Mouse (Mus musculus) MN1 (cell line): Measurements from ENCODE around the gene Ptprj.
"Not testable (repeated sequence)": the region's sequence is repeated elsewhere in the genome, so short reads cannot be mapped to it uniquely, and the experiment has no call there.

Experiments used
- DNase-seq: peaks from one replicate; pipeline ENCODE4 v3.0.0-alpha.2; 2016; ENCODE audit warnings: low spot score

The Ptprj gene

GRCm38 (mm10) chr2:90480747-90481308 is 99.6 kb downstream of the Ptprj start:
- no peak for DNase-seq

GRCm38 (mm10) chr2:90478531-90478930 is 101.9 kb downstream of the Ptprj start:
- no peak for DNase-seq

- DNase-seq = no peak
Observed at GRCm38 (mm10) chr2:90477617-90478016, 102.8 kb downstream of the Ptprj start.

GRCm38 (mm10) chr2:90476792-90477191 is 103.7 kb downstream of the Ptprj start:
- no peak for DNase-seq

- no peak for DNase-seq
Observed at GRCm38 (mm10) chr2:90476319-90476718, 104.1 kb downstream of the Ptprj start.

- DNase-seq = peak; percentile 93
Observed at GRCm38 (mm10) chr2:90474593-90475405, 105.6 kb downstream of the Ptprj start.

GRCm38 (mm10) chr2:90472701-90473100 is 107.7 kb downstream of the Ptprj start:
- DNase-seq = no peak

- peak; percentile 53 for DNase-seq
Observed at GRCm38 (mm10) chr2:90470122-90470521, 110.3 kb downstream of the Ptprj start.

GRCm38 (mm10) chr2:90466480-90466879 is 114.0 kb downstream of the Ptprj start:
- DNase-seq = no peak

GRCm38 (mm10) chr2:90463735-90464134 is 116.7 kb downstream of the Ptprj start:
- no peak for DNase-seq

- no peak for DNase-seq
Observed at GRCm38 (mm10) chr2:90462252-90462651, 118.2 kb downstream of the Ptprj start.

GRCm38 (mm10) chr2:90457946-90458345 is 122.5 kb downstream of the Ptprj start:
- no peak for DNase-seq

- DNase-seq = no peak
Observed at GRCm38 (mm10) chr2:90452380-90452779, 128.1 kb downstream of the Ptprj start.

GRCm38 (mm10) chr2:90448967-90449740 is 131.3 kb downstream of the Ptprj start:
- DNase-seq = no peak

GRCm38 (mm10) chr2:90443811-90444210 is 136.6 kb downstream of the Ptprj start:
- no peak for DNase-seq

- DNase-seq = not testable (repeated sequence)
Observed at GRCm38 (mm10) chr2:90441811-90442210, 138.6 kb downstream of the Ptprj start.

- not testable (repeated sequence) for DNase-seq
Observed at GRCm38 (mm10) chr2:90440169-90440568, 140.3 kb downstream of the Ptprj start.

GRCm38 (mm10) chr2:90437453-90437852 is 143.0 kb downstream of the Ptprj start:
- not testable (repeated sequence) for DNase-seq

GRCm38 (mm10) chr2:90429782-90430181 is 150.7 kb downstream of the Ptprj start:
- DNase-seq = not testable (repeated sequence)

GRCm38 (mm10) chr2:90428988-90429717 is 151.3 kb downstream of the Ptprj start:
- DNase-seq = not testable (repeated sequence)

- not testable (repeated sequence) for DNase-seq
Observed at GRCm38 (mm10) chr2:90424937-90425336, 155.5 kb downstream of the Ptprj start.

- DNase-seq = not testable (repeated sequence)
Observed at GRCm38 (mm10) chr2:90422282-90422681, 158.2 kb downstream of the Ptprj start.
